8 mouse cellular contexts compared by ENCODE assay signal in the genomic region with DNA sequence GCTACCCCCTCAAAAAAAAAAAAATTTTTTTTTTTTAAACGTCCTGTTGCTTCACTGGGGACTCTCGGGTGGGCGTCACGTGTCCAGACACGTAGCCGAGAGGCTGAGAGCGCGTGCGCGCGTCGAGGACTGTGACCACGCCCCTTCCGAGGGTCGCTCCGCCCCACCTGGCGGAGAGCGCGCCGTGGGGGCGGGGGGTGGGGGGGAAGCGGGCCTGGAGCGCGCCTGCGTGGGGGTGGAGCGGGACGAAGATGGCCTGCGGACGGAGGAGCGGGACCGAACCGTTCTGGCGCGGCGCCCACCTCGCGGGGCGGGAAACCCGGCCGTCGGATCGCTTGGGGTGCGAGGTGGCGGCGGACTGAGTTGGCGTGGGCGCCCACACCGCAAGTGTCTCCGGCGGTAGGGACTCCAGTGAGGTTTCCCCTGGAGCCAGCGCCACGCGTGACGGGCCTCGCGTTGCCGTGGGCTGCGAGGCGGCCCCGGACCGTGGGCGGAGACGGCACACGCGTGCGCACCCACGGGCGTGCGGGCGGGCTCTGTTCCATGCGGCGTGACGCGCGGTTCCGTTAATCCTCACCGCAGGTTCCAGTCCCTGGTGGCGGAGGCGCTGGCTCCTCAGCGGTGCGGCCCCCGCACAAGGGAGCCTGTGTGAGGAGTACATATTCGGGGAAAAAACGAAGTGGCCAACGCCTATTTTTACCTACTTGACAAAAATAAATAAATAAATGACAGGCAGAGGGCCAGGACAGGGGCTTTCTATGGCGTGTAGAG. TPM values are rescaled to one million over a fixed set of nuclear protein-coding genes. Genes with fewer than 3 reads are reported as not detected.
DNase-seq lines count a peak whose midpoint lies in the region; ATAC-seq lines count a peak whose summit lies in the region.

A gene (minus strand): TSS at position 170 of the 771 bp plus-strand sequence.

- peak; percentile 98 for DNase-seq in ZHBTc4 (ENCODE audit: low read depth, low spot score)
- peak; percentile 89 for DNase-seq in gastrocnemius, adult 8-10 months (ENCODE audit: low spot score in 2 of 2)
- peak; percentile 96 for DNase-seq in induced T-regulatory cell, adult 2 months (ENCODE audit: low read depth)
- DNase-seq in left cerebral cortex, adult 9 months (ENCODE audit: low spot score in 2 of 2): peak; percentile 85 to 90
- peak; percentile 94 for DNase-seq in right cerebral cortex, postnatal 14 days
- DNase-seq in urinary bladder, postnatal 36 days (ENCODE audit: low spot score in 2 of 2): peak; percentile 89 to 92

- ATAC-seq in common myeloid progenitor, adult 5-6 weeks (replicated peaks; ENCODE audit: low read depth, poor library complexity, severe bottlenecking): peak; percentile 69
- ATAC-seq in megakaryocyte progenitor cell, adult 5-6 weeks (replicated peaks; ENCODE audit: poor library complexity): peak; percentile 69

RNA-seq across cellular contexts. Expression of the gene that starts here (rescaled TPM):
- total RNA-seq in common myeloid progenitor, adult 5-6 weeks (2017): 67.2 and 79.6 TPM in 2 replicates
- 100 to 1,000 TPM; 249 to 283 (median 262) TPM for total RNA-seq in gastrocnemius, adult 8-10 months (2022)
- total RNA-seq in megakaryocyte progenitor cell, adult 5-6 weeks (2015): 157 and 168 TPM in 2 replicates
- total RNA-seq in megakaryocyte progenitor cell, adult 5-6 weeks (2017): 53.9 and 58.1 TPM in 2 replicates

Comparison
In these comparisons a context has a peak if more than half of its experiments do, and no peak if none do; other contexts are left out.
1. Peak in every context shown above with its lines: DNase-seq and ATAC-seq.